Mouse (Mus musculus): Measurements from ENCODE around the gene Cacna1b.

- TF ChIP-seq POLR2A (IDR thresholded peaks at IDR 0.05; ENCODE audit: insufficient read length, low read depth), result no peak
- TF ChIP-seq SRF (IDR thresholded peaks at IDR 0.05; ENCODE audit: control insufficient read depth, insufficient read length, low read depth), result no peak
- TF ChIP-seq POLR2AphosphoS2 (IDR thresholded peaks at IDR 0.05; ENCODE audit: insufficient read length, low read depth), result no peak
- no peak for TF ChIP-seq TCF12 (IDR thresholded peaks at IDR 0.05; ENCODE audit: insufficient read depth, poor library complexity, severe bottlenecking)
Measured at GRCm38 (mm10) chr2:24770861-24771260, 7.9 kb upstream of the Cacna1b start.
